Mouse (Mus musculus) A20 (cell line): ENCODE data around the gene Fam207a.

Experiments
- DNase-seq: peaks from one replicate; pipeline ENCODE4 v3.0.0-alpha.2; 2011; ENCODE audit warnings: low read depth, low spot score

Fam207a gene

DNA sequence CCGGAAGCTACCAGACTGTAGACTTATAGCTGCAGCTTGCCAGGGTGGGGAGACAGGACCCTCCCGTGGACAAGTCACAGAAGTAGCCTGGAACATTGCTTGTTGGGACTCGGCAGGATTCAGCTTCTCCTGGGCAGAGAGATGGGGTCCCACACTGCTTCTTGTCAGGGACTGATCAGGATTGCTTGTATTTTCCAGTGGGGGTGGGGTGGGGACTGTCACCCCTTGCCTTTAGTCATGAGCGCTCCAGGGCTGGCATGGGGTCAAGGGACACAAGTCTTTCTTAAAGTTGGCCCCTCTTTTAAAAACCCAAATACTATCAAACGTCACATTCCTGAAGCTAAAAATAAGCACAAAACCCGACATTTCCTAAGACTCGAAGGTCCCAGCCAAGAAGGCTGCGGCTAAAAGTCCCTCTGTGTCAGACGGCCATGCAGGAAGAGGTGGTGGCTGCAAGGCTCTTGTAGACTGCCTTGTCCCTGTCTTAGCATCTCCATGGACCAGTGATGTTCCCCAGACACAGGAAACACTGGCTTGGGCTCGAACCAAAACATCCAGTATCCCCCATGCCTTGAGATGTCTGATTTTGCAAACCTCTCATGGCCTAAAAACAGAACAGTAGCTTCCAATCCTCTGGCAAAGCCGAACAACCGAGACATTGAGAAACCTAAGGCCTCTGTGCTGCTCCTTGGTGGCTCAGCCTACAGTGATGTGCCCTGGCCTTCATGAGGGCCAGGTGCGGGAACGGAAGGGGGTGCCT is 60.2 kb downstream of the Fam207a start:
- DNase-seq: no peak

DNA sequence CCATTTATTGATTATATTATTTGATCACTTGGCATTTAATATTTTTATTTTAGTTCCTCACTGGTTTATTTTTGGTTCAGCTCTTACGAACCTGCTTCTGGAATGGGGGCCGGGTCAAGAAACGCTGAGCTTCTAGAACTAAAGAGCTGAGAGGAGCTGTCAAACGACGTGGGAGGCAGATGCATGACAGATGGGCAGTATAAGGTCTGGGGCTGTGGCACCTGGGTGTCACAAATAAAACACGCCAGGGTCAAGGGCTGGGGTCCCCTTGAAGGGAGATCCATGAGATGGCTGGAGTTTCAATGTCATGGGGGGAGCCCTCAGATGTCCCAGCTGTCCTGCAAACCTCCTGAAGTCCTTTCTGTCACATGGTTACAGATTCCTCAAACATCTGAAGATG is 60.8 kb downstream of the Fam207a start:
- DNase-seq: no peak

- DNase-seq: no peak
These were observed 63.8 kb downstream of the Fam207a start for GRCm38 (mm10) chr10:77451822-77452221.

DNA sequence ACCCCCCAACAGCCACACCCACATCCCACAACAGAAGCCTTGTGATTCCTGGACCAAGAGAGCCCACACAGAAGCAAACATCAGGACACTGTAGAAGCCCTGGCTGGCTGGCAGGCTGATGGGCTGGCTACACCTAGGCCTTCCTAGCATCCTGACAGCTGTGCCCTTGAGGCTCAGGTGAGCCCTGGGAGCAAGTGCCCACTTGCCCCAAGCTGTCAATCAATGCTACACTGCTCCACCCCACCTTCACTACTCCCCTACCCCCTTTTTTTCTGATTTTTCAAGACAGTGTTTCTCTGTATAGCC is 65.5 kb downstream of the Fam207a start:
- DNase-seq: no peak

DNA sequence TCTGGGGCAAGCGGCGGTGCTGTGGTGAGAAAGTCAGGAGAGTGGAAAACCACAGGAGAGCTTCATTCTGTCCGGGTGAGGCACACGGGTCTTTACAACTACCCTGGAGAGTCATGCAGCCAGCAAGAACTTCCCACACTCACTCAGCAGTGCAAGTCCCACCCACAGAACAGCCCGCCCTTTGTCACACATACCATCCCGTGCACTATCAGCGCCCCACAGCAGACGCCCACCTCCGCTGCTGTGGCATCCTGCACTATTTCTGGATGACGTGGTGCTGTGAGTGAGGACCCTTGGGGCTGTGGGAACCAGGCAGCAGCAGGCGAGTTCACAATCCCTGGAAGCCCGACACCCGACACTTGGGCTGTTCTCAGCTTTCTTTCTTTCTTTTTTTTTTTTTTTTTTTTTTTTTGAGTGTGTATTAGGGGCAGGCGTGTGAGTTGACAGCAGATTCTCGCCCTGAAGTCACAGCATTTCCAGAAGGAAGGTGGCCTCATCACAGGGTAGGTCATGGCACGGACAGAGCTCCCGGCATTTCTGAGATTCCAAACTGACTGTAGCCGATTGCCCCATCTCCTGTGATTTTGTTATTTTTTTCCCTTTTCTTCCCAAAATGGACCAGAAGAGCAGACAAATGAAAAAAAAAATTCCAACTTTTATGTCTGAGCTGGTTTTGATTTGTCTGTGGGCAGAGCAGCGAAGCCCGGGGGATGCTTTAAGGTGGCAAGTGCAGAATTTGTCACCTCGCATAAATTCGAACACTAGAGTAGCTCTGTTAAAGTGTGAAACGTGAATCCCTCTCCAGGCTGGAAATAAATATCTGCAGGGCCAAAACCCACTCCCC is 66.0 kb downstream of the Fam207a start:
- DNase-seq: no peak

DNA sequence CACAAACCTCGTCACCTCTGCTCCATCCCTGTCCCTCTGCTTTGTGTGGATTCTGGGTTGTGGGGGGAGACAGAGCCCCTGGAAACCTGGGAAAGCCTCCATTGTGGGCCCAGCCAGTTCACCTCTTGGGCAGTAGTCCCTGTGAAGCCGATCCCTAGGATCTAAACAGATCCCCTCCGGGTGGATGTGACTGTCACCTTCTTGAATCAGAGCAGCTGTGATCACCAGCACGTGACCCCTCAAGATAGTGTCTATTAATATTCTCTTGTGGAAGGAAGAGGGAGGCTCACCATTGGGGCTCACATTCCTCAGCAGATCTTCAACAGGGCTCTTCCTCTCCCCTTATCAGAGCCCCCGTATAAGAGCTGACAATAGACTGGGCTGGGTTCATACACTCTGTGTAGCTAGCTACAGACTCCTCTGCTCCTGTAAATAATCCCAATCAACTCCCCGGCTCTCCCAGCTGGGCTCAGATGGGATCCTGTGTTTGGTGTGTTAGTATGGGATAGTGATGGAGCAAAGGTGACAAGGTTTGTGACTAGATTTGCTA is 66.8 kb downstream of the Fam207a start:
- no peak for DNase-seq

DNA sequence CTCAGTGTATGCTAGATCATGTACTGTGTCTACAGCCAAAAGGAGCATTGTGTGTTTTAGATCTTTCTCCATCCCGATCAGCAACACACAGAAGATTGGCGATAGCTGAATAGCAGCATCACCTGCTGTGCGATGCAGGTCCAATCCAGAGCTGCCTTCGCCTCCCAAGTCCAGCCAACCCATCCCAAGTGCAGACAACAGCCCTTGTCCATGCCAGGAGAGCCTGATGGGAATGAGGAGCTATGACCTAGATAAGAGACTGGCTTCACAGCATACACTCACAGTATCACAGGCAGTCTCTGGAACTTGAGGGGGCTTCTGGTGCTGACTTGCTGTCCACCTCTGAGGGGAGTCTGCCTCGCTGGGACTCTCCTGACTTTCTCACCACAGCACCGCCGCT is 67.4 kb downstream of the Fam207a start:
- no peak for DNase-seq

GRCm38 (mm10) chr10:77447755-77448154 is 67.8 kb downstream of the Fam207a start:
- DNase-seq: no peak

DNA sequence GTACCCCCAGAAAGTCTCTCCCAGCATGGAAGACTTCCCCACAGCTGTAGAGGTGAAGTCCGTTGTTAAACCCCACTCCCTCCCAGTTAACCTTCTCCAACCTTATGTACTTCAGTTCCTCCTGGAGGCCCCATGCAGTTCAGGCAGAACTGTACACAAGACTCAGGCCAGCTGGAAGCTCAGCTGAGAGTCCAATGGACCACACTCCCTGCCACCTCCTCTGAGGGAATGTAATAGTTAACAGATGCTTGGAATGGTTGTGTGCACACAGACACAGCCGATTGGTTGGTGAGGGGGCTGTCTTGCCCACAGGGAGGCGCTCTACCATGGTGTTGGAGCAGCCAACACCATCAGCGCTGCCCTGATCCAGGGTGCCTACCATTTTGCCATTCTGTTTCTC is 73.3 kb downstream of the Fam207a start:
- DNase-seq: no peak

GRCm38 (mm10) chr10:77441812-77442211 is 73.8 kb downstream of the Fam207a start:
- DNase-seq: no peak

GRCm38 (mm10) chr10:77440841-77441755 is 74.5 kb downstream of the Fam207a start:
- DNase-seq: no peak

DNA sequence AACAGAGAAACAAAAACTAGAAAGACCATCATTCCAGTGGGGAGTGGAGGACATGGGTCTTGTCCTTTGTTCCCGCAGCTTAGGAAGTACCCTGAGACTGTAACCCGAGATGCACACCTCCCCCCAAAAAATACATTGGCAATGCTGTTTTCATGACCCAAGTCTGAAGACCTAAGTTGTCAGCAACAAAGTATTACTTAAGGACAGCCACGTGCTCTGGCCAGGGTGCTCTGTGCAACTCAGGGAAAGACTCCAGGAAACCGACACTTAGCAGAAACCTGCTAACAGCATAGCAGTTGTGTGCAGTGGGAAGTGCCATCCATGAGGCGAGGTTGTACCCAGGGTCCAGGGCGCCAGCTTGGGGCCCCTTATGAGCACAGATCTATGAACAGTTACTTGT is 75.3 kb downstream of the Fam207a start:
- no peak for DNase-seq

DNA sequence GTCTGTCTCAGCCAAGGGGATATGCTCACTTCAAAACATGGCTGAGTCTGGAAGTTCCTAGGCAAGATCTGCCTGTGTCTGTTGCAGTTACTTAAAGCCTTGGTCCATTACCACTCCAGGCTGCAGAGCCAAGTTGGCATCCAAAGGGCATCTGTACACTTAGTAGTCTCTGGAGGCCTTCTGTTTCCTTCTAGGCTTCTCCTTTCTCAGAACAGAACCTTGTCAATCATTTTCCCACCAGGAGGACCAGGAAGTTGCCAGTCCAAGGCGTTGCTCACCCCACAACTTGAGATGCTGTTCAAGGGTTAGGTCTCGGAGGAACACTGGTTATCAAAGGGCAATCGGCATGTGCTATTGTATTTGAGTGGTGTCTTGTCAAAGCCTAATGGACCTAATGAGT is 76.6 kb downstream of the Fam207a start:
- DNase-seq: no peak

DNA sequence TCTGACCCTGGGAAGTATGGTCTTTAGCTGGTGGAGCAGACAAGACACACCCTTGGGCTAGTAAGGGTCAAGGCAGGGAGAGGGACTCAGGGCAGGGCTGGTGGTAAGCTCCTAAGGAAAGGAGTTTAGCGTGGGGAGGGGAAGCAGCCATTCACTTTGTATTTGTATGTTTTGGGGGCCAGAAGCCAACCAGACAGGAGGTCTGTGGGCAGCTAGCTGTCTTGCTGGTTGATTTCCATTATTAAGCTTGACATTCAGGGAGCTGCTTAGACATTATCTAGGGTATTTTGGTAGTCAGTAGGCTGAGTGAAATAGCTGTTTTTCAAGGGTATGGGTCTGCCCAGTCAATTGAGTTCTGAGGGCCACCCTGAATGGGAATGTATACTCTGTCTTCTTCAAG is 77.6 kb downstream of the Fam207a start:
- no peak for DNase-seq
